Mouse (Mus musculus): ENCODE results near the gene Pcgf5. TPM values are rescaled to one million over a fixed set of nuclear protein-coding genes. Genes with fewer than 3 reads are reported as not detected.
"Not testable (repeated sequence)": the region's sequence is repeated elsewhere in the genome, so short reads cannot be mapped to it uniquely, and the experiment has no call there.

The Pcgf5 gene
- polyA plus RNA-seq, 1 experiment: 12.3 TPM

GRCm38 (mm10) chr19:36427195-36427876 lies 79.2 kb downstream of the Pcgf5 start:
- H3K27ac ChIP-seq (ENCODE audit: insufficient read depth, low read length): no peak overlapping the region
- DNase-seq: no peak
- no peak overlapping the region for H3K4me3 ChIP-seq (replicated peaks; ENCODE audit: insufficient read depth, low read depth, low read length)
- no peaks in the 10 kb centered on the region for H3K27me3 ChIP-seq (ENCODE audit: control insufficient read depth, insufficient read depth, low read length)
- WGBS: 98% methylated on average over 7 of the region's 7 CpGs
- no peaks in the 10 kb centered on the region for H3K4me1 ChIP-seq (ENCODE audit: control insufficient read depth, insufficient read depth, low read length)
- TF ChIP-seq POLR2A (IDR thresholded peaks at IDR 0.05; ENCODE audit: borderline replicate concordance, insufficient read depth, low read length): no peak
- no peak for TF ChIP-seq CTCF (IDR thresholded peaks at IDR 0.05; ENCODE audit: borderline replicate concordance, insufficient read depth, low read depth, low read length)

- no peak for DNase-seq
- H3K27me3 ChIP-seq (ENCODE audit: control insufficient read depth, insufficient read depth, low read length): no peaks in the 10 kb centered on the region
- no peak overlapping the region for H3K27ac ChIP-seq (ENCODE audit: insufficient read depth, low read length)
- WGBS: 92% methylated on average over 4 of the region's 4 CpGs
- H3K4me3 ChIP-seq (replicated peaks; ENCODE audit: insufficient read depth, low read depth, low read length): no peak overlapping the region
- TF ChIP-seq CTCF (IDR thresholded peaks at IDR 0.05; ENCODE audit: borderline replicate concordance, insufficient read depth, low read depth, low read length): no peak
- no peak for TF ChIP-seq POLR2A (IDR thresholded peaks at IDR 0.05; ENCODE audit: borderline replicate concordance, insufficient read depth, low read length)
- no peaks in the 10 kb centered on the region for H3K4me1 ChIP-seq (ENCODE audit: control insufficient read depth, insufficient read depth, low read length)
These were observed 80.0 kb downstream of the Pcgf5 start for GRCm38 (mm10) chr19:36428116-36428515.

GRCm38 (mm10) chr19:36429354-36429753 lies 81.2 kb downstream of the Pcgf5 start:
- TF ChIP-seq POLR2A (IDR thresholded peaks at IDR 0.05; ENCODE audit: borderline replicate concordance, insufficient read depth, low read length) (no peak), CTCF (IDR thresholded peaks at IDR 0.05; ENCODE audit: borderline replicate concordance, insufficient read depth, low read depth, low read length) (no peak)
- no peak overlapping the region for H3K4me3 ChIP-seq (replicated peaks; ENCODE audit: insufficient read depth, low read depth, low read length)
- WGBS: 96% methylated on average over 1 of the region's 1 CpGs
- H3K27me3 ChIP-seq (ENCODE audit: control insufficient read depth, insufficient read depth, low read length): no peaks in the 10 kb centered on the region
- no peaks in the 10 kb centered on the region for H3K4me1 ChIP-seq (ENCODE audit: control insufficient read depth, insufficient read depth, low read length)
- no peak overlapping the region for H3K27ac ChIP-seq (ENCODE audit: insufficient read depth, low read length)
- no peak for DNase-seq

GRCm38 (mm10) chr19:36433161-36433560 lies 85.1 kb downstream of the Pcgf5 start:
- Histone ChIP-seq H3K27ac (ENCODE audit: insufficient read depth, low read length) (no peak overlapping the region), H3K4me3 (replicated peaks; ENCODE audit: insufficient read depth, low read depth, low read length) (no peak overlapping the region), H3K27me3 (ENCODE audit: control insufficient read depth, insufficient read depth, low read length) (no peaks in the 10 kb centered on the region), H3K4me1 (ENCODE audit: control insufficient read depth, insufficient read depth, low read length) (no peaks in the 10 kb centered on the region)
- 94% methylated on average over 3 of the region's 3 CpGs for WGBS
- DNase-seq: no peak
- TF ChIP-seq CTCF (IDR thresholded peaks at IDR 0.05; ENCODE audit: borderline replicate concordance, insufficient read depth, low read depth, low read length) (no peak), POLR2A (IDR thresholded peaks at IDR 0.05; ENCODE audit: borderline replicate concordance, insufficient read depth, low read length) (no peak)

- peak; percentile 40 to 51 for DNase-seq
- Histone ChIP-seq H3K27ac (ENCODE audit: insufficient read depth, low read length) (no peak overlapping the region), H3K4me3 (replicated peaks; ENCODE audit: insufficient read depth, low read depth, low read length) (no peak overlapping the region), H3K27me3 (ENCODE audit: control insufficient read depth, insufficient read depth, low read length) (no peaks in the 10 kb centered on the region), H3K4me1 (ENCODE audit: control insufficient read depth, insufficient read depth, low read length) (no peaks in the 10 kb centered on the region)
- no peak for TF ChIP-seq POLR2A (IDR thresholded peaks at IDR 0.05; ENCODE audit: borderline replicate concordance, insufficient read depth, low read length)
- peak; percentile 89 for TF ChIP-seq CTCF (IDR thresholded peaks at IDR 0.05; ENCODE audit: borderline replicate concordance, insufficient read depth, low read depth, low read length)
- WGBS: 55% methylated on average over 9 of the region's 9 CpGs
These were observed 92.0 kb downstream of the Pcgf5 start for GRCm38 (mm10) chr19:36439894-36440714.

GRCm38 (mm10) chr19:36450997-36451608 lies 103.0 kb downstream of the Pcgf5 start:
- no peak for DNase-seq
- Histone ChIP-seq H3K27ac (ENCODE audit: insufficient read depth, low read length) (no peak overlapping the region), H3K4me1 (ENCODE audit: control insufficient read depth, insufficient read depth, low read length) (no peaks in the 10 kb centered on the region), H3K27me3 (ENCODE audit: control insufficient read depth, insufficient read depth, low read length) (no peaks in the 10 kb centered on the region), H3K4me3 (replicated peaks; ENCODE audit: insufficient read depth, low read depth, low read length) (no peak overlapping the region)
- no peak for TF ChIP-seq POLR2A (IDR thresholded peaks at IDR 0.05; ENCODE audit: borderline replicate concordance, insufficient read depth, low read length)
- WGBS: 93% methylated on average over 3 of the region's 3 CpGs

- H3K4me3 ChIP-seq (replicated peaks; ENCODE audit: insufficient read depth, low read depth, low read length): no peak overlapping the region
- no peak for DNase-seq
- no peaks in the 10 kb centered on the region for H3K27me3 ChIP-seq (ENCODE audit: control insufficient read depth, insufficient read depth, low read length)
- no peaks in the 10 kb centered on the region for H3K4me1 ChIP-seq (ENCODE audit: control insufficient read depth, insufficient read depth, low read length)
- TF ChIP-seq CTCF (IDR thresholded peaks at IDR 0.05; ENCODE audit: borderline replicate concordance, insufficient read depth, low read depth, low read length) (no peak), POLR2A (IDR thresholded peaks at IDR 0.05; ENCODE audit: borderline replicate concordance, insufficient read depth, low read length) (no peak)
- WGBS: 55% methylated on average over 5 of the region's 5 CpGs
- H3K27ac ChIP-seq (ENCODE audit: insufficient read depth, low read length): no peak overlapping the region
These were observed 103.6 kb downstream of the Pcgf5 start for GRCm38 (mm10) chr19:36451731-36452130.

GRCm38 (mm10) chr19:36452210-36452609 lies 104.1 kb downstream of the Pcgf5 start:
- WGBS: 79% methylated on average over 3 of the region's 3 CpGs
- H3K4me3 ChIP-seq (replicated peaks; ENCODE audit: insufficient read depth, low read depth, low read length); H3K27me3 ChIP-seq (ENCODE audit: control insufficient read depth, insufficient read depth, low read length); H3K4me1 ChIP-seq (ENCODE audit: control insufficient read depth, insufficient read depth, low read length); DNase-seq; H3K27ac ChIP-seq (ENCODE audit: insufficient read depth, low read length): not testable (repeated sequence)

Data from cerebellum, adult 2 months (tissue).